Mouse (Mus musculus) adrenal gland, postnatal 14 days (tissue): ENCODE results near the gene Irx4. TPM values are rescaled to one million over a fixed set of nuclear protein-coding genes. Genes with fewer than 3 reads are reported as not detected.

Experiments
- DNase-seq: peaks from one replicate; pipeline ENCODE4 v3.0.0; 2021; ENCODE audit warnings: mixed read lengths
- total RNA-seq: library from RNA; stranded (reverse); gene quantifications from 2 replicates; pipeline ENCODE4 v1.2.3, GENCODE M21; 2021

Irx4 gene
- total RNA-seq, 1 experiment from 2014 or later: not detected

GRCm38 (mm10) chr13:73270451-73271081 lies 10.3 kb downstream of the Irx4 start:
- no peak for DNase-seq

GRCm38 (mm10) chr13:73271336-73272242 lies 11.3 kb downstream of the Irx4 start:
- DNase-seq: no peak

GRCm38 (mm10) chr13:73272794-73273282 lies 12.6 kb downstream of the Irx4 start:
- no peak for DNase-seq

- no peak for DNase-seq
Measured at GRCm38 (mm10) chr13:73273536-73273935, 13.3 kb downstream of the Irx4 start.

GRCm38 (mm10) chr13:73277361-73277760 lies 17.1 kb downstream of the Irx4 start:
- DNase-seq: no peak

- DNase-seq: no peak
Measured at GRCm38 (mm10) chr13:73277797-73278196, 17.5 kb downstream of the Irx4 start.

GRCm38 (mm10) chr13:73279196-73279595 lies 18.9 kb downstream of the Irx4 start:
- DNase-seq: no peak

GRCm38 (mm10) chr13:73282407-73282806 lies 22.1 kb downstream of the Irx4 start:
- DNase-seq: no peak

- DNase-seq: no peak
Measured at GRCm38 (mm10) chr13:73283534-73283933, 23.3 kb downstream of the Irx4 start.

- DNase-seq: no peak
Measured at GRCm38 (mm10) chr13:73290206-73290605, 29.9 kb downstream of the Irx4 start.

GRCm38 (mm10) chr13:73291102-73291501 lies 30.8 kb downstream of the Irx4 start:
- no peak for DNase-seq

GRCm38 (mm10) chr13:73298717-73299116 lies 38.4 kb downstream of the Irx4 start:
- no peak for DNase-seq

GRCm38 (mm10) chr13:73299322-73299721 lies 39.0 kb downstream of the Irx4 start:
- DNase-seq: no peak

GRCm38 (mm10) chr13:73304729-73305128 lies 44.5 kb downstream of the Irx4 start:
- DNase-seq: no peak

- no peak for DNase-seq
Measured at GRCm38 (mm10) chr13:73305398-73306084, 45.3 kb downstream of the Irx4 start.

- DNase-seq: no peak
Measured at GRCm38 (mm10) chr13:73306085-73306410, 45.8 kb downstream of the Irx4 start.

- DNase-seq: no peak
Measured at GRCm38 (mm10) chr13:73306430-73306829, 46.2 kb downstream of the Irx4 start.

GRCm38 (mm10) chr13:73310183-73310929 lies 50.1 kb downstream of the Irx4 start:
- peak; percentile 75 for DNase-seq
